Mouse (Mus musculus): ENCODE results near the gene Gm20671.

DNA sequence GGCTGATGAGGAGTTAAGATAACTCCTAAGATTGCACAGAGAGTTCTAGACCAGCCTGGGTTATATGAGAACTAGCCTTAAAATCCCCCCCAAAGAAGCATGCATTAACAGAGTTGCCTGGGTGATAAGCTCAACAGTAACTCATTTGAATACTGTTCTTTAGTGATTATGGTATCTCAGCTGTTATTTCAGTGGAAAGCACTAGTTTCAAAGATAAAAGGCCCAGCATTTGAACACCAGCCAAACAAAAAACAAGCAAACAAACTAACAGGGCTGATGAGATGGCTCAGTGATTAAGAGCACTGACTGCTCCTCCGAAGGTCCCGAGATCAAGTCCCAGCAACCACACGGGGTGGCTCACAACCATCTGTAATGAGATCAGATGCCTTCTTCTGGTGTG is 22.3 kb upstream of the Gm20671 start:
- TF ChIP-seq CTCF (IDR thresholded peaks at IDR 0.05; ENCODE audit: borderline replicate concordance, extremely low read depth, insufficient read depth, insufficient read length) (no peak), POLR2A (IDR thresholded peaks at IDR 0.05; ENCODE audit: borderline replicate concordance, extremely low read depth, insufficient read depth, insufficient read length, poor library complexity, severe bottlenecking) (no peak)
